Mouse (Mus musculus) lung, adult 2 months (tissue): ENCODE data around the gene Alox15. TPM values are rescaled to one million over a fixed set of nuclear protein-coding genes. Genes with fewer than 3 reads are reported as not detected.

Experiments used
- DNase-seq: peaks from one replicate; pipeline ENCODE4 v3.0.0; 2022
- H3K4me1 ChIP-seq: fragments of 200-500 bp; 2 replicates; pipeline ENCODE4 v1.6.1; 2011; ENCODE audit warnings: low read length; ENCODE audit not compliant: control insufficient read depth, insufficient read depth
- H3K4me3 ChIP-seq: fragments of 200-500 bp; replicated peaks from 2 replicates; pipeline ENCODE3; 2011; ENCODE audit warnings: low read depth, mild to moderate bottlenecking, control low read depth, low read length; ENCODE audit errors: extremely low read depth
- CTCF ChIP-seq: fragments of 200-500 bp; IDR thresholded peaks from 2 replicates; pipeline ENCODE4 v1.5.1; 2011; ENCODE audit warnings: mild to moderate bottlenecking, low read length, control low read depth; ENCODE audit not compliant: insufficient read depth
- POLR2A ChIP-seq: fragments of 200-500 bp; IDR thresholded peaks from 2 replicates; pipeline ENCODE4 v1.6.1; 2011; ENCODE audit warnings: low read depth, mild to moderate bottlenecking, control low read depth, low read length, borderline replicate concordance; ENCODE audit errors: extremely low read depth
- WGBS: fragments of 180-500 bp; shearing (Covaris S2); methylation state at CpG from one replicate; pipeline ENCODE4 v1.1.7; 2018; 5-methylcytosine and 5-hydroxymethylcytosine counted together
- polyA plus RNA-seq: library from polyadenylated mRNA; depleted of rRNA; stranded (reverse); fragments of >200 nt; gene quantifications from 2 replicates; pipeline ENCODE4 v1.2.3, GENCODE M21; 2012

The Alox15 gene
- polyA plus RNA-seq, 1 experiment: 14.2 TPM

- no peak overlapping the region for H3K4me3 ChIP-seq
- no peak for TF ChIP-seq POLR2A
- TF ChIP-seq CTCF: no peak
- WGBS: 82% methylated on average over 9 of the region's 9 CpGs
- no peaks in the 10 kb centered on the region for H3K4me1 ChIP-seq
- DNase-seq: no peak
Observed at GRCm38 (mm10) chr11:70348630-70349029, 3.2 kb downstream of the Alox15 start.

- DNase-seq: no peak
- H3K4me3 ChIP-seq: no peak overlapping the region
- 77% methylated on average over 10 of the region's 10 CpGs for WGBS
- no peaks in the 10 kb centered on the region for H3K4me1 ChIP-seq
- no peak for TF ChIP-seq CTCF
- no peak for TF ChIP-seq POLR2A
Observed at GRCm38 (mm10) chr11:70347861-70348260, 4.0 kb downstream of the Alox15 start.

- WGBS: 88% methylated on average over 8 of the region's 8 CpGs
- DNase-seq: no peak
- no peaks in the 10 kb centered on the region for H3K4me1 ChIP-seq
- no peak overlapping the region for H3K4me3 ChIP-seq
- TF ChIP-seq CTCF (no peak), POLR2A (no peak)
Observed at GRCm38 (mm10) chr11:70345546-70345945, 6.3 kb downstream of the Alox15 start.

GRCm38 (mm10) chr11:70345061-70345460 is 6.8 kb downstream of the Alox15 start:
- TF ChIP-seq POLR2A (no peak), CTCF (no peak)
- WGBS: 64% methylated on average over 10 of the region's 10 CpGs
- H3K4me1 ChIP-seq: no peaks in the 10 kb centered on the region
- H3K4me3 ChIP-seq: no peak overlapping the region
- no peak for DNase-seq

GRCm38 (mm10) chr11:70339481-70339880 is 12.3 kb downstream of the Alox15 start:
- TF ChIP-seq POLR2A (no peak), CTCF (no peak)
- DNase-seq: no peak
- Histone ChIP-seq H3K4me3 (no peak overlapping the region), H3K4me1 (no peaks in the 10 kb centered on the region)
- WGBS: 26% methylated on average over 7 of the region's 7 CpGs

GRCm38 (mm10) chr11:70334477-70334876 is 17.4 kb downstream of the Alox15 start:
- WGBS: 25% methylated on average over 4 of the region's 4 CpGs
- TF ChIP-seq POLR2A (no peak), CTCF (peak; percentile 66)
- H3K4me1 ChIP-seq: no peaks in the 10 kb centered on the region
- no peak overlapping the region for H3K4me3 ChIP-seq
- DNase-seq: peak; percentile 46

GRCm38 (mm10) chr11:70324726-70325125 is 27.1 kb downstream of the Alox15 start:
- DNase-seq: no peak
- Histone ChIP-seq H3K4me1 (no peaks in the 10 kb centered on the region), H3K4me3 (no peak overlapping the region)
- 86% methylated on average over 8 of the region's 8 CpGs for WGBS
- no peak for TF ChIP-seq POLR2A
- TF ChIP-seq CTCF: no peak

GRCm38 (mm10) chr11:70322528-70322927 is 29.3 kb downstream of the Alox15 start, which contains the start of gene Alox12e:
TSS of gene Alox12e (minus strand) at chr11:70322628.
- no peak within 1 kb of the TSS for H3K4me3 ChIP-seq
- DNase-seq: no peak
- WGBS: 30% methylated on average over 7 of the region's 7 CpGs
- no peaks in the 10 kb centered on the region for H3K4me1 ChIP-seq
- no peak for TF ChIP-seq CTCF
- TF ChIP-seq POLR2A: no peak

- WGBS: 8% methylated on average over 15 of the region's 15 CpGs
- no peaks in the 10 kb centered on the region for H3K4me1 ChIP-seq
- DNase-seq: peak; percentile 38
- TF ChIP-seq CTCF: peak; percentile 73
- TF ChIP-seq POLR2A: no peak
- H3K4me3 ChIP-seq: no peak overlapping the region
Observed at GRCm38 (mm10) chr11:70321664-70322063, 30.2 kb downstream of the Alox15 start.

- H3K4me1 ChIP-seq: no peaks in the 10 kb centered on the region
- TF ChIP-seq POLR2A (no peak), CTCF (no peak)
- no peak for DNase-seq
- 75% methylated on average over 12 of the region's 12 CpGs for whole genome bisulfite sequencing
- no peak overlapping the region for H3K4me3 ChIP-seq
Observed at GRCm38 (mm10) chr11:70319614-70320013, 32.2 kb downstream of the Alox15 start.
